Mouse (Mus musculus) MEL (cell line): ENCODE data around the gene Olfr586. TPM values are rescaled to one million over a fixed set of nuclear protein-coding genes. Genes with fewer than 3 reads are reported as not detected.

Experiments used
- DNase-seq: peaks from one replicate; pipeline ENCODE4 v3.0.0; 2011; ENCODE audit warnings: low read depth, low spot score
- H3K27ac ChIP-seq: 2 replicates; pipeline ENCODE4 v1.5.1; 2012; ENCODE audit warnings: low read depth, mild to moderate bottlenecking, control low read depth, low read length, moderate library complexity; ENCODE audit not compliant: control insufficient read depth
- H3K27me3 ChIP-seq, 2 experiments: fragments of 150-350 bp in 1 of 2; sonication (generic) in 1 of 2; 2 replicates each; pipeline ENCODE4 v1.6.1; 2012; ENCODE audit warnings: low read length in 2 of 2, mild to moderate bottlenecking in 2 of 2, improper control_type of control experiment in 1 of 2, moderate library complexity in 1 of 2; ENCODE audit not compliant: insufficient read depth in 2 of 2, control insufficient read depth in 1 of 2
- H3K36me3 ChIP-seq, 2 experiments: 2 replicates each; pipeline ENCODE4 v1.6.1; 2012 to 2014; ENCODE audit warnings: low read length in 2 of 2, improper control_type of control experiment in 1 of 2, inconsistent platforms in 1 of 2, mild to moderate bottlenecking in 1 of 2; ENCODE audit not compliant: insufficient read depth in 2 of 2, control insufficient read depth in 1 of 2
- H3K4me1 ChIP-seq, 2 experiments: fragments of 150-350 bp in 1 of 2; sonication (generic) in 1 of 2; 2 replicates each; pipeline ENCODE4 v1.6.1; 2012; ENCODE audit warnings: low read length in 2 of 2, improper control_type of control experiment in 1 of 2, mild to moderate bottlenecking in 1 of 2; ENCODE audit not compliant: insufficient read depth in 2 of 2, control insufficient read depth in 1 of 2
- H3K4me3 ChIP-seq, 2 experiments: fragments of 150-350 bp in 1 of 2; sonication (generic) in 1 of 2; 2 replicates each; pipeline ENCODE4 v1.5.1; 2012; ENCODE audit warnings: low read depth in 2 of 2, low read length in 2 of 2, mild to moderate bottlenecking in 2 of 2, moderate library complexity in 2 of 2, control low read depth in 1 of 2, improper control_type of control experiment in 1 of 2; ENCODE audit not compliant: control insufficient read depth in 1 of 2, insufficient read depth in 1 of 2
- H3K79me2 ChIP-seq: 2 replicates; pipeline ENCODE4 v1.6.1; 2012; ENCODE audit warnings: mild to moderate bottlenecking, low read length, moderate library complexity; ENCODE audit not compliant: control insufficient read depth, poor library complexity, insufficient read depth
- H3K9ac ChIP-seq: 2 replicates; pipeline ENCODE4 v1.6.1; 2012; ENCODE audit warnings: low read depth, mild to moderate bottlenecking, control low read depth, low read length, moderate library complexity; ENCODE audit not compliant: control insufficient read depth, poor library complexity, severe bottlenecking
- H3K9me3 ChIP-seq: fragments of 150-350 bp; sonication (generic); replicated peaks from 2 replicates; pipeline ENCODE4 v1.6.1; 2012; ENCODE audit warnings: mild to moderate bottlenecking, low read length, improper control_type of control experiment, moderate library complexity; ENCODE audit not compliant: insufficient read depth
- CHD1 ChIP-seq: IDR thresholded peaks from 2 replicates; pipeline ENCODE4 v1.6.1; 2012; ENCODE audit warnings: low read depth, mild to moderate bottlenecking, inconsistent platforms, low read length, improper control_type of control experiment
- CHD2 ChIP-seq: IDR thresholded peaks from 2 replicates; pipeline ENCODE4 v1.6.1; 2011; ENCODE audit warnings: low read length, improper control_type of control experiment
- KAT2A ChIP-seq: conservative IDR thresholded peaks from 2 replicates; pipeline ENCODE4 v1.6.1; 2012; ENCODE audit warnings: low read depth, low read length, improper control_type of control experiment, inconsistent platforms
- MAFK ChIP-seq: IDR thresholded peaks from 2 replicates; pipeline ENCODE4 v1.6.1; 2011; ENCODE audit warnings: low read depth, mild to moderate bottlenecking, low read length, improper control_type of control experiment, borderline replicate concordance
- MAX ChIP-seq: IDR thresholded peaks from 2 replicates; pipeline ENCODE4 v1.6.1; 2011; ENCODE audit warnings: low read length, improper control_type of control experiment
- MAZ ChIP-seq: IDR thresholded peaks from 2 replicates; pipeline ENCODE4 v1.6.1; 2012; ENCODE audit warnings: low read depth, mild to moderate bottlenecking, inconsistent platforms, low read length, improper control_type of control experiment
- POLR2AphosphoS2 ChIP-seq: IDR thresholded peaks from 2 replicates; pipeline ENCODE4 v1.6.1; 2011; ENCODE audit warnings: low read length, improper control_type of control experiment
- SIN3A ChIP-seq: IDR thresholded peaks from 2 replicates; pipeline ENCODE4 v1.6.1; 2012; ENCODE audit warnings: low read length, improper control_type of control experiment, inconsistent platforms
- TBP ChIP-seq: IDR thresholded peaks from 2 replicates; pipeline ENCODE4 v1.8.0; 2011; ENCODE audit warnings: low read depth, low read length, improper control_type of control experiment
- TCF12 ChIP-seq: IDR thresholded peaks from 2 replicates; pipeline ENCODE4 v1.6.1; 2014; ENCODE audit warnings: low read depth, mild to moderate bottlenecking, inconsistent platforms, low read length, improper control_type of control experiment, moderate library complexity
- USF2 ChIP-seq, 2 experiments: IDR thresholded peaks; 2 replicates each; pipeline ENCODE4 v1.6.1; 2011 to 2012; ENCODE audit warnings: improper control_type of control experiment in 2 of 2, low read length in 2 of 2, borderline replicate concordance in 1 of 2, inconsistent platforms in 1 of 2, low read depth in 1 of 2, mild to moderate bottlenecking in 1 of 2; ENCODE audit not compliant: insufficient read depth in 1 of 2
- ZC3H11A ChIP-seq: IDR thresholded peaks from 2 replicates; pipeline ENCODE4 v1.6.1; 2012; ENCODE audit warnings: low read depth, mild to moderate bottlenecking, inconsistent platforms, low read length, improper control_type of control experiment
- ZMIZ1 ChIP-seq: IDR thresholded peaks from 2 replicates; pipeline ENCODE4 v1.6.1; 2012; ENCODE audit warnings: low read depth, mild to moderate bottlenecking, inconsistent platforms, low read length, improper control_type of control experiment, moderate library complexity
- ZNF384 ChIP-seq: IDR thresholded peaks from 2 replicates; pipeline ENCODE4 v1.6.1; 2012; ENCODE audit warnings: low read depth, mild to moderate bottlenecking, inconsistent platforms, low read length, improper control_type of control experiment
- polyA plus RNA-seq, 2 experiments: library from polyadenylated mRNA; stranded (reverse) in 1 of 2; unstranded in 1 of 2; fragments of >175 nt in 1 of 2; fragments of >200 nt in 1 of 2; gene quantifications; 2 replicates each; pipeline versions ENCODE4 v1.2.1 to v1.2.4; 2012; ENCODE audit warnings: low replicate concordance in 2 of 2, low read depth in 1 of 2; ENCODE audit not compliant: insufficient read length in 2 of 2, insufficient read depth in 1 of 2, missing spikeins in 1 of 2
- total RNA-seq: library from RNA; depleted of rRNA; stranded (reverse); fragments of 300-350 nt; gene quantifications from 2 replicates; pipeline ENCODE4 v1.2.3, GENCODE M21; 2012; rRNA removed

The Olfr586 gene
- total and polyA plus RNA-seq, 3 experiments, result not detected

GRCm38 (mm10) chr7:103081585-103081984 is 43.9 kb downstream of the Olfr586 start, which contains the start of gene Olfr584:
Olfr584 (plus strand) TSS chr7:103081885.
- no peaks in the 10 kb centered on the region for H3K4me1 ChIP-seq
- no peaks in the 10 kb centered on the region for H3K9me3 ChIP-seq
- H3K36me3 ChIP-seq, result no peaks in the 10 kb centered on the region

More at GRCm38 (mm10) chr7:103081585-103081984, 43.9 kb downstream of the Olfr586 start, which contains the start of gene Olfr584:
- H3K27ac ChIP-seq, result no peak within 1 kb of the TSS
- no peaks in the 10 kb centered on the region for H3K27me3 ChIP-seq
- no peak within 1 kb of the TSS for H3K4me3 ChIP-seq
- H3K9ac ChIP-seq, result no peak within 1 kb of the TSS
- DNase-seq, result no peak
- no peaks in the 10 kb centered on the region for H3K79me2 ChIP-seq
- TF ChIP-seq MAFK (no peak), ZNF384 (no peak), KAT2A (no peak), MAX (no peak), ZMIZ1 (no peak), USF2 (IDR thresholded peaks at IDR 0.05; ENCODE audit: borderline replicate concordance in 1 of 2, insufficient read depth in 1 of 2, low read depth in 1 of 2, low read length in 2 of 2) (no peak), CHD1 (no peak), MAZ (no peak), CHD2 (no peak), SIN3A (no peak), ZC3H11A (no peak), TBP (no peak), POLR2AphosphoS2 (no peak), TCF12 (no peak)

Other genes starting within 250 kb of the Olfr586 start
- not detected in 2 replicates for gene Olfr568, start 248.5 kb downstream of the Olfr586 start, total RNA-seq
- not detected for gene Olfr568, start 248.5 kb downstream of the Olfr586 start, polyA plus RNA-seq
- gene Olfr569, start 234.8 kb downstream of the Olfr586 start, total RNA-seq, result not detected in 2 replicates
- not detected for gene Olfr569, start 234.8 kb downstream of the Olfr586 start, polyA plus RNA-seq
- not detected in 2 replicates for gene Olfr570, start 231.1 kb downstream of the Olfr586 start, total RNA-seq
- not detected for gene Olfr570, start 231.1 kb downstream of the Olfr586 start, polyA plus RNA-seq
- not detected in 2 replicates for gene Olfr571, start 208.1 kb downstream of the Olfr586 start, total RNA-seq
- not detected for gene Olfr571, start 208.1 kb downstream of the Olfr586 start, polyA plus RNA-seq
- not detected in 2 replicates for gene Olfr572, start 201.2 kb downstream of the Olfr586 start, total RNA-seq
- gene Olfr572, start 201.2 kb downstream of the Olfr586 start, polyA plus RNA-seq, result not detected
- gene Olfr573-ps1, start 183.1 kb downstream of the Olfr586 start, total RNA-seq, result not detected in 2 replicates
- gene Olfr573-ps1, start 183.1 kb downstream of the Olfr586 start, polyA plus RNA-seq, result not detected
- not detected in 2 replicates for gene Olfr574, start 177.2 kb downstream of the Olfr586 start, total RNA-seq
- not detected for gene Olfr574, start 177.2 kb downstream of the Olfr586 start, polyA plus RNA-seq
- not detected in 2 replicates for gene Olfr575, start 166.9 kb downstream of the Olfr586 start, total RNA-seq
- gene Olfr575, start 166.9 kb downstream of the Olfr586 start, polyA plus RNA-seq, result not detected
- gene Olfr576, start 163.0 kb downstream of the Olfr586 start, total RNA-seq, result not detected in 2 replicates
- not detected for gene Olfr576, start 163.0 kb downstream of the Olfr586 start, polyA plus RNA-seq
- not detected in 2 replicates for gene Olfr577, start 149.7 kb downstream of the Olfr586 start, total RNA-seq
- gene Olfr577, start 149.7 kb downstream of the Olfr586 start, polyA plus RNA-seq, result not detected
- gene Olfr578, start 136.3 kb downstream of the Olfr586 start, total RNA-seq, result not detected in 2 replicates
- gene Olfr578, start 136.3 kb downstream of the Olfr586 start, polyA plus RNA-seq, result not detected
- not detected in 2 replicates for gene Olfr582, start 87.6 kb downstream of the Olfr586 start, total RNA-seq
- gene Olfr582, start 87.6 kb downstream of the Olfr586 start, polyA plus RNA-seq, result not detected
- gene Olfr583, start 74.3 kb downstream of the Olfr586 start, total RNA-seq, result not detected in 2 replicates
- gene Olfr583, start 74.3 kb downstream of the Olfr586 start, polyA plus RNA-seq, result not detected
- gene Olfr584, start 43.8 kb downstream of the Olfr586 start, total RNA-seq, result not detected in 2 replicates
- gene Olfr584, start 43.8 kb downstream of the Olfr586 start, polyA plus RNA-seq, result not detected
- not detected in 2 replicates for gene Olfr585, start 27.9 kb downstream of the Olfr586 start, total RNA-seq
- not detected for gene Olfr585, start 27.9 kb downstream of the Olfr586 start, polyA plus RNA-seq
- not detected in 2 replicates for gene Olfr588-ps1, start 15.2 kb upstream of the Olfr586 start, total RNA-seq
- not detected for gene Olfr588-ps1, start 15.2 kb upstream of the Olfr586 start, polyA plus RNA-seq
- not detected in 2 replicates for gene Olfr589, start 30.7 kb upstream of the Olfr586 start, total RNA-seq
- not detected for gene Olfr589, start 30.7 kb upstream of the Olfr586 start, polyA plus RNA-seq
- gene Olfr591, start 52.7 kb upstream of the Olfr586 start, total RNA-seq, result not detected in 2 replicates
- not detected for gene Olfr591, start 52.7 kb upstream of the Olfr586 start, polyA plus RNA-seq
- not detected in 2 replicates for gene Olfr592, start 59.2 kb upstream of the Olfr586 start, total RNA-seq
- gene Olfr592, start 59.2 kb upstream of the Olfr586 start, polyA plus RNA-seq, result not detected
- not detected in 2 replicates for gene Olfr593, start 86.2 kb upstream of the Olfr586 start, total RNA-seq
- not detected for gene Olfr593, start 86.2 kb upstream of the Olfr586 start, polyA plus RNA-seq
- gene Olfr594, start 91.4 kb upstream of the Olfr586 start, total RNA-seq, result not detected in 2 replicates
- not detected for gene Olfr594, start 91.4 kb upstream of the Olfr586 start, polyA plus RNA-seq
- gene Usp17ld, start 126.9 kb upstream of the Olfr586 start, total RNA-seq, result not detected in 2 replicates
- not detected for gene Usp17ld, start 126.9 kb upstream of the Olfr586 start, polyA plus RNA-seq
- gene Olfr596, start 180.0 kb upstream of the Olfr586 start, total RNA-seq, result not detected in 2 replicates
- not detected for gene Olfr596, start 180.0 kb upstream of the Olfr586 start, polyA plus RNA-seq
- not detected in 2 replicates for gene Olfr597, start 190.7 kb upstream of the Olfr586 start, total RNA-seq
- not detected for gene Olfr597, start 190.7 kb upstream of the Olfr586 start, polyA plus RNA-seq
- gene Olfr598, start 197.9 kb upstream of the Olfr586 start, total RNA-seq, result not detected in 2 replicates
- not detected for gene Olfr598, start 197.9 kb upstream of the Olfr586 start, polyA plus RNA-seq
- not detected in 2 replicates for gene Olfr599, start 210.3 kb upstream of the Olfr586 start, total RNA-seq
- gene Olfr599, start 210.3 kb upstream of the Olfr586 start, polyA plus RNA-seq, result not detected
- gene Olfr600, start 224.0 kb upstream of the Olfr586 start, total RNA-seq, result not detected in 2 replicates
- gene Olfr600, start 224.0 kb upstream of the Olfr586 start, polyA plus RNA-seq, result not detected
- gene Olfr601, start 237.0 kb upstream of the Olfr586 start, total RNA-seq, result not detected in 2 replicates
- not detected for gene Olfr601, start 237.0 kb upstream of the Olfr586 start, polyA plus RNA-seq